In the genomic region with DNA sequence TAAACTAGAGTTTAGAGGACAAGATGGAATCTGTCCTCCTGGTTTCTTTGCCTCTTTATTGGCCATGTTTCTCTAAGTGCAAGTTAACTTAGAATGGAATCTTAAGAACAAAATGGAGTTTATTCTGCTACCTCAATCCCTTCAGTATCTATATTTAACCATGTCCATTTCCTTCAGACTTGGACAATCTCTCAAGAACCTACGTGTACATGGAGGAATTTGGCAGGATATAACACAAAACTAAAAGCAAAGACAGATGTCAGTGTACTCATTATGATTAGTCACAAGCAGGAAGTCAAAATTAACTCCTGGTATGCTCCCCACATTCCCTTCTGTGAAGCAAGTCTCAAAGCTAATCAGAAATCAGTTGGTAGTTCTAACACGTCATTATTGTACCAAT, we compare ENCODE assay signal across 9 mouse cellular contexts.
"Had no signal": no experiment of that assay in that cellular context is flagged by ENCODE, and none has a peak within 500 bp of the region (broad histone marks: within the 10 kb centered on the region; RNA-seq: fewer than 3 reads in every experiment).

No protein-coding gene starts in this region.

- DNase-seq: kidney, adult 8-10 months; kidney, postnatal 10 days; kidney, postnatal 36 days; liver, postnatal 0 days; lung, embryonic 14.5 days; retina, postnatal 1 day; right cerebral cortex, postnatal 25 days; thymus, adult 18-20 months; thymus, postnatal 36 days had no signal
